Mouse (Mus musculus): ENCODE results near the gene Slc2a5.

GRCm38 (mm10) chr4:150139090-150139489, 20.0 kb downstream of the Slc2a5 start:
- TF ChIP-seq CTCF (IDR thresholded peaks at IDR 0.05; ENCODE audit: low read depth), result no peak
- TF ChIP-seq EP300 (IDR thresholded peaks at IDR 0.05; ENCODE audit: low read depth), result no peak

Measured in liver, embryonic 14.5 days (tissue).